Mouse (Mus musculus) ZHBTc4 (cell line): ENCODE measurements around the gene Npr1.

Experiments used
- DNase-seq: peaks from one replicate; pipeline ENCODE4 v3.0.0-alpha.2; 2011; ENCODE audit warnings: low read depth, low spot score

The Npr1 gene

GRCm38 (mm10) chr3:90440756-90441155, 24.9 kb downstream of the Npr1 start:
- no peak for DNase-seq

GRCm38 (mm10) chr3:90437131-90437530, 28.5 kb downstream of the Npr1 start:
- DNase-seq: peak; percentile 87

- no peak for DNase-seq
These were observed 31.5 kb downstream of the Npr1 start for GRCm38 (mm10) chr3:90434073-90434730.

GRCm38 (mm10) chr3:90433381-90434020, 32.2 kb downstream of the Npr1 start, which contains the start of gene Ints3:
Ints3 (minus strand) TSS chr3:90433622.
- DNase-seq: peak; percentile 100

GRCm38 (mm10) chr3:90432811-90433219, 32.9 kb downstream of the Npr1 start:
- peak; percentile 52 for DNase-seq

GRCm38 (mm10) chr3:90432348-90432747, 33.3 kb downstream of the Npr1 start:
- no peak for DNase-seq

GRCm38 (mm10) chr3:90429576-90429975, 36.1 kb downstream of the Npr1 start:
- peak; percentile 69 for DNase-seq

GRCm38 (mm10) chr3:90428186-90428585, 37.5 kb downstream of the Npr1 start:
- DNase-seq: no peak

- DNase-seq: no peak
These were observed 38.1 kb downstream of the Npr1 start for GRCm38 (mm10) chr3:90427574-90427973.

GRCm38 (mm10) chr3:90425499-90425898, 40.2 kb downstream of the Npr1 start:
- DNase-seq: peak; percentile 41

- DNase-seq: no peak
These were observed 42.1 kb downstream of the Npr1 start for GRCm38 (mm10) chr3:90423549-90423948.

GRCm38 (mm10) chr3:90420696-90421095, 45.0 kb downstream of the Npr1 start:
- DNase-seq: no peak

GRCm38 (mm10) chr3:90413011-90413396, 52.7 kb downstream of the Npr1 start:
- DNase-seq: no peak

- DNase-seq: peak; percentile 63
These were observed 53.2 kb downstream of the Npr1 start for GRCm38 (mm10) chr3:90412312-90413010.

GRCm38 (mm10) chr3:90408721-90409120, 56.9 kb downstream of the Npr1 start:
- no peak for DNase-seq

GRCm38 (mm10) chr3:90406414-90406813, 59.3 kb downstream of the Npr1 start:
- DNase-seq: no peak

- DNase-seq: no peak
These were observed 61.1 kb downstream of the Npr1 start for GRCm38 (mm10) chr3:90404609-90405008.

- no peak for DNase-seq
These were observed 61.5 kb downstream of the Npr1 start for GRCm38 (mm10) chr3:90404121-90404520.

- no peak for DNase-seq
These were observed 64.7 kb downstream of the Npr1 start for GRCm38 (mm10) chr3:90400993-90401392.
